Mouse (Mus musculus) embryonic facial prominence, embryonic 10.5 days (tissue): ENCODE measurements at regions not wholly inside any gene's neighbourhood (a gene's known extent, or its start where the extent isn't known, plus 50 kb on each side); places are given as distances from the start of the nearest gene placed in this dataset.

Experiments used
- DNase-seq: peaks from one replicate; pipeline ENCODE4 v3.0.0-alpha.2; 2017; ENCODE audit warnings: low spot score
- H3K27ac ChIP-seq: fragments of 300-500 bp; sonication (generic); replicated peaks from 2 replicates; pipeline ENCODE4 v1.5.1; 2016; ENCODE audit warnings: mild to moderate bottlenecking
- H3K27me3 ChIP-seq: fragments of 300-500 bp; sonication (generic); replicated peaks from 2 replicates; pipeline ENCODE4 v1.6.1; 2016; ENCODE audit warnings: low read depth, mild to moderate bottlenecking; ENCODE audit not compliant: poor library complexity, severe bottlenecking
- H3K36me3 ChIP-seq: fragments of 300-500 bp; sonication (generic); replicated peaks from 2 replicates; pipeline ENCODE4 v1.6.1; 2016; ENCODE audit warnings: mild to moderate bottlenecking, moderate library complexity
- H3K4me1 ChIP-seq: fragments of 300-500 bp; sonication (generic); 2 replicates; pipeline ENCODE4 v1.6.1; 2016
- H3K4me3 ChIP-seq: fragments of 300-500 bp; sonication (generic); 2 replicates; pipeline ENCODE4 v1.5.1; 2016; ENCODE audit warnings: mild to moderate bottlenecking, moderate library complexity
- H3K9me3 ChIP-seq: fragments of 300-500 bp; sonication (generic); 2 replicates; pipeline ENCODE4 v1.6.1; 2016; ENCODE audit warnings: mild to moderate bottlenecking
- WGBS: fragments of 180-500 bp; shearing (Covaris S2); methylation state at CpG from one replicate; pipeline ENCODE4 v1.1.7; 2016; 5-methylcytosine and 5-hydroxymethylcytosine counted together

- Histone ChIP-seq H3K36me3 (no peaks in the 10 kb centered on the region), H3K27me3 (peaks cover 18% of the 10 kb centered on the region; the same call in 1 of the 2 replicates), H3K27ac (no peak overlapping the region), H3K4me1 (peaks cover 12% of the 10 kb centered on the region), H3K9me3 (no peaks in the 10 kb centered on the region), H3K4me3 (no peak overlapping the region)
- no peak for DNase-seq
- WGBS, result 75% methylated on average over 7 of the region's 7 CpGs
Measured at GRCm38 (mm10) chr1:42783072-42783672, 67.9 kb upstream of the Mrps9 start.

- no peaks in the 10 kb centered on the region for H3K36me3 ChIP-seq
- 0 out of 2 replicates have a peak, but pooled peaks cover under 1% of the 10 kb centered on the region for H3K27me3 ChIP-seq
- H3K9me3 ChIP-seq, result no peaks in the 10 kb centered on the region; the same call in 1 of the 2 replicates
- H3K27ac ChIP-seq, result no peak overlapping the region
- WGBS, result 64% methylated on average over 7 of the region's 7 CpGs
- H3K4me1 ChIP-seq, result peaks cover 1% of the 10 kb centered on the region
- H3K4me3 ChIP-seq, result no peak overlapping the region
- DNase-seq, result no peak
Measured at GRCm38 (mm10) chr1:42787240-42787639, 63.8 kb upstream of the Mrps9 start.

DNA sequence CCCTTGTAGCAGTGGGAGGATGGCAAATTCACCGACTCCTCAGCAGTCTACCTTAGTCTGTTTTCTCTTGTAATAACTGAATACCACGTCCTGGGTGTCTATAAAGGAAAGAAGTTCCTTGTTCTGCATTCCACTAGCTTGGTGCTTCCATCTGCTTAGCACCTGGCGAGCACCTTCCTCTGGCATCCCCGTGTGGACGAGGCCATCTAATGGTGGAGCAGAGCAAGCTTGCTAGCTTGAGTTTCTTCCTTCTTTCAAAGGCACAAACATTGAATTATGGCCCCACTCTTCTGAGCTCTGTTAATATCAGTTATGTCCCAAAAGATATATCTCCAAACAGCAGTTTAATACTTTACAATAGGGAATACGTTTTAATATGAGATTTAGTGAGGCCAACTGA lies 62.6 kb upstream of the Mrps9 start:
- Histone ChIP-seq H3K4me1 (no peaks in the 10 kb centered on the region), H3K27ac (no peak overlapping the region), H3K9me3 (peaks cover 3% of the 10 kb centered on the region; the same call in 1 of the 2 replicates), H3K36me3 (no peaks in the 10 kb centered on the region), H3K4me3 (no peak overlapping the region), H3K27me3 (no peaks in the 10 kb centered on the region)
- no peak for DNase-seq
- WGBS, result 79% methylated on average over 6 of the region's 6 CpGs
